Mouse (Mus musculus) hematopoietic stem cell, adult 5-6 weeks (primary cell): ENCODE data around the gene Hba-x. TPM values are rescaled to one million over a fixed set of nuclear protein-coding genes. Genes with fewer than 3 reads are reported as not detected.
"Not testable (repeated sequence)": the region's sequence is repeated elsewhere in the genome, so short reads cannot be mapped to it uniquely, and the experiment has no call there.

Source experiments
- ATAC-seq, 2 experiments: fragments of 125-278 bp in 1 of 2; replicated peaks in 1 of 2; 2 replicates each; pipeline ENCODE4 v1.8.0; 2016 to 2017; ENCODE audit warnings: inconsistent platforms in 2 of 2, mild to moderate bottlenecking in 2 of 2, moderate number of reproducible peaks in 2 of 2, low read depth in 1 of 2, moderate TSS enrichment in 1 of 2; ENCODE audit not compliant: low FRiP score in 2 of 2, poor library complexity in 2 of 2, severe bottlenecking in 2 of 2, insufficient read depth in 1 of 2, low TSS enrichment in 1 of 2
- total RNA-seq: library from RNA; stranded (forward); fragments of 172-1452, 232-1000 nt; gene quantifications from 2 replicates; pipeline ENCODE4 v1.2.3, GENCODE M21; 2017

Hba-x gene
- total RNA-seq, 1 experiment from 2014 or later: not detected

DNA sequence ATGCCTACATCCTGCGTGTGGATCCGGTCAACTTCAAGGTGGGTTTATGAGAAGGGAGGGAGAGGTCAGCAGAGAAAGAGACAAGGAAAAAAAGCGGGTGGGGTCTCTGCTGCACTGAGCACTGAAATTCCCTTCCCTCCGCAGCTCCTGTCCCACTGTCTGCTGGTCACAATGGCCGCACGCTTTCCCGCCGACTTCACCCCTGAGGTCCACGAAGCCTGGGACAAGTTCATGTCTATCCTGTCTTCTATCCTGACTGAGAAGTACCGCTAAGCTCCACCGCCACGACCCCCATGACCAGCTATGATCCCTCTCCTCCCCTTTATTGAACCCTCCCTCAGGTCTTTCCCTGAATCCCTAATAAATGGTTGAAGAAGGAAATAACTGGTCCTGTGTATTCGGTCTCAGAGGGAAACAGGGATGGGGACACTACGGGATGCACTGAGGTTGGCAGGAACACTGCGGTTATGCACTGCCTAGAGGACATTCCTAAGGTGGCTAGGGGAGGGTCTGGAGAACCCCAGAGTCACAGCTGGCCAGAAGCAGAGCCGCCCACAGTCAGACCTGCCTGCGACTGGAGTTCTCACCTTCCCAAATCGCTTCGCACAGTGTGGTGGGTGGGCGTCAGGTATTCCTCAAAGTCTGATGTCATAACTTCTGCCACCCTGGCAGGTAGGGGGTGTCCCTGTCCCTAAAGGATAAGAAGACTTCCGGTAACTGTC, 1.7 kb downstream of the Hba-x start:
- ATAC-seq: no peak

DNA sequence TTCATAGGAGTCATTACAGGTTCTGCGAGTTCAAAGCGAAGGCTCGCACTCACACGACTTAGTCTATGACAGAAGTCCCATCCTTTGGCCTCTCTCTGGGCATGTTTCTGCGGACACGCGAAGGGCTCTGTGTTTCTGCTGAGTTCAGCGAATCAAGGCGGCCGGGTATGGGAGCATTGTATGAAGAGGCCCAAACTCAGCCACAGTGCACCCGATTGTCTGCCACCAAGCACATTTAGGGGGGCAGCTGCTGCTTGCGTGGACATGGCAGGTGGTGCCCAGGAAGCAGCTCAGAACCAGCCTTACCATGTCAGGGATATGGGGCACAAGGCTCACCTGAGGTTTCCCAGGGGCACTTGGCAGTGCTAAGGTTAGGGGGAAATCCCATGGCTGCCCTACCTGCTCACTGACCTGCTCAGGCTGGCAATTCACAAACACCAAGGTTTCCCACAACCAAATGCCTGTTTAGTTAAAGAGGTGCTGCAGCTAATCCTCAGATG, 2.3 kb downstream of the Hba-x start:
- ATAC-seq: no peak

DNA sequence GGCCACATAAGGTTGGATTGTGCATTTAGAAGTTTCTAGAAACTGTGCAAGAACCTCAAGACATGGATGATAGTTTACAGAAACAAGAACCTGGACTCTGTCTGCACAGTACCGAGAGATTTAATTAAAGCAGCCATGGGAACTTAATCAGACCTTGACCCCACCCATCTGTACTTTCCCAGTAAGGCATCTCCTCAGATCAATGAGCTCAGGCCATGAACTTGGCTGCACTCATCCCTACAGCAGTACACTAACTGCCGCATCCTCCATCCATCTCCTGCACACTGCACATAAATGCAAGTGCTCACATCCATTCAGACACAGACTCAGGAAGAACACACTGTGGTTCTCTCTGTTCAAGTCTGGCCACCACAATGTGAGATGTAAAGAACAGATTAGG, 4.4 kb downstream of the Hba-x start:
- no peak for ATAC-seq

DNA sequence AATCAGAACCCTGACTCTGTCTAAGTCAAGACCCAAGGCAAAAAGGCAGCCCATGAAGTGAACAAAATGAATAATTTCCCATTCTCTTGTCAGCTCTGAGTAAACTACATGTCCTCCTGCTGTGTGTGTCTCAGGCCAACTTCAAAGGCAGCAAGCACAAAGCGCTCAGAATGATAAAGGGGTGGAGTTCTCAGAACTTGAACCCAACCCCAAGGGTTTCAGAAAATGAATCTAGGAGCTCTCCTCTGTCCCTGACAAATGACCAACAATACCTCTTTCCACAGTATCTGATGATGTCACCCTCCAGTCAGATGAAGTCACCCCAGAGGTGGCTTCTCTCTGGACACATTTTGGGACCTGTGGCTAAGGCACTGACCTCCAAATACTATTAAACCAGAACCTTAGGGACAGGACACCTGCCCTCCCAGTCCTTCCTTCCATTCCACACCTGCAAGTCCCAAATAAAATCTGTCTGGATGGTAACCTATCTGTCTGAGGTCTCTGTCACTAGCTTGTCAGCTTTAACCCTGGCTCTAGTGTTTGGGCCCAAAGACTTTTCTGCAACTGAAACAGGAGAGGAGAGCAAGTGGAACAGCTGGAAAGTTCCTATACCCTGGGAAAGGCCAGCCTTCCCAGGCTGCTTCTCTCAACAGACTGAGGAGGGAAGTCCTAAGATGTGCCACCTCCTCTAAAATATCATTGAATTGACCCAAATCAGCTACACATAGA, 5.4 kb downstream of the Hba-x start:
- ATAC-seq: no peak

DNA sequence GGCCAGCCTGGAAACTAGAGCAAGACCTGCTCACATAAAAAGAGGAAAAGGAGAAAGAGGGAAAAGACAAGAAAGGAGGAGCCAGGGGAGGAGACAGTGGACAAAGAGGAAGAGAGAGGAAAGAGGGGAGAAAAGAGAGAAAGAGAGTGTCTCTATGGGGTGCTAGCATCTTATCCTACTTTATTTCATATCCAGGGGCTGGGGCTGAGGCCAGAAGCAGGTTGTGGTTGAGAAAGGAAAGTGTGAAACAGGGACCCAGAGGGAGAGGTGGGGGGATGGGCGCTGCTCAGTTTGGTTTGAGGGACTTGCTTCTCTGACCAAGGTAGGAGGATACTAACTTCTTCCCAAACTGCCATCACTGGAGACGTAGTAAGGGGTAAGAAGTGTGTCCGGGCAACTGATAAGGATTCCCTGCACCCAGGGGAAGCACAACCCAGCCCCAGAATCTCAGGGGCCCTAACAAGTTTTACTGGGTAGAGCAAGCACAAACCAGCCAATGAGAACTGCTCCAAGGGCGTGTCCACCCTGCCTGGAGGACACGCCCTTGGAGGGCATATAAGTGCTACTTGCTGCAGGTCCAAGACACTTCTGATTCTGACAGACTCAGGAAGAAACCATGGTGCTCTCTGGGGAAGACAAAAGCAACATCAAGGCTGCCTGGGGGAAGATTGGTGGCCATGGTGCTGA, 7.0 kb downstream of the Hba-x start, which contains the start of gene Hba-a1:
Hba-a1 (plus strand) TSS at position 421 of the 687 bp plus-strand sequence.
- ATAC-seq: peak; percentile 23 to 40; a peak in 2 of 4 replicates

DNA sequence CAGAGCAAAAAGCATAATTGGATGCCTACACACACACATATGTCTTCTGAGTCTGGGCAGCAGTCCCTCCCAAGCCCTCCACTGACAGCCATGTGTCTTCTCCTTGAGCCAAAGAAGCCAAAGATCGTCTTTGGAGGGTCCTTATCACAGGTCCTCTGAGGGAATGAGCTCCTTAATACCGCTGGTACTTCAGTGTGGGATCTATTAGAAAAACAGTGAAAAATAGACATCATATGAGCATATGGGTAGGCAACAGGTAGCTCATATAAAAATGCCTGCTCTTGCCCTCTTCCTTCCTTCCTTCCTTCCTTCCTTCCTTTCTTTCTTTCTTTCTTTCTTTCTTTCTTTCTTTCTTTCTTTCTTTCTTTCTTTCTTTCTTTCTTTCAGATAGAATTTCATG, 8.4 kb downstream of the Hba-x start:
- ATAC-seq: not testable (repeated sequence)

DNA sequence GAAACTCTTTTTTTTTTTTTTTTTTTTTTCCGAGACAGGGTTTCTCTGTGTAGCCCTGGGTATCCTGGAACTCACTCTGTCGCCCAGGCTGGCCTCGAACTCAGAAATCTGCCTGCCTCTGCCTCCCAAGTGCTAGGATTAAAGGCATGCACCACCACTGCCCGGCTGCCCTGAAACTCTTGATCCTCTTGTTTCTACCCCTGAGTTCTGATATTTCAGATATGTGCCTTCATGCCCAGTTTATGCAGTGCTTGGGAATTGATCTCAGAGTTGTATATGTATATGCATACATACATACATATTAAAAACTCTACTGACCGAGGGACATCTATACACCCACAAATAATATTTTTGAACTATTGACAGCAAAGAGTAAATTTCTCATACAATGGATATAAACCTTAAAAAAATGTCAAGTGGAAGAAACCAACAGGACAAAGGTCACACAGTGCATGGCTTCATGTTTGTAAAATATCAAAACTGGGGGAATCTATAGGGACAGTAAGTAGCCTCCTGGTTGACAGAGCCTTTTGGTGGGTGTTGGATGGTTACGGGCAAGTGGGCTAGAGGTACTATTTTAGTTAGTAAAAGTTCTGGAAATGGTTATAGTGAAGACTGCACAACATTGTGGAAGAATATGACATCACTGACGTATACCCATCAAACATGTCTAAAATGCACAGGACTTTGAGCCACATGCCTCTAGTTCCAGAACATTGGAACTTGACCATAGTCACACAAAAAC, 9.0 kb downstream of the Hba-x start:
- no peak for ATAC-seq

DNA sequence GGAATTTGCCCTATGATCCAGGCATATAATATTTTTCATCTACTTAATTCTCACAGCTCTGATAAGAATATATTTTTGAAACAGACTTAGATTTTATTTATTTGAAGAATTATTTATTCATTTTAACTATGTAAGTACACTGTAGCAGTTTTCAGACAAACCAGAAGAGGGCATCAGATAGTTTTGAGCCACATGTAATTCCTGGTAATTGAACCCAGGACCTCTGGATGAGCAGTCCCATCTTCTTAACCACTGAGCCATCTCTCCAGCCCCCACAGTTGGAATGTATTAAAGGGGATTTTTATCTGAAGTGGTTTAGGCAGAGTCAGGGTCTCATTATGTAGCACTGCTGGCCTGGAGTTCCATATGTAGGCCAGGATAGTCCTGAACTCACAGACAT, 9.7 kb downstream of the Hba-x start:
- not testable (repeated sequence) for ATAC-seq

DNA sequence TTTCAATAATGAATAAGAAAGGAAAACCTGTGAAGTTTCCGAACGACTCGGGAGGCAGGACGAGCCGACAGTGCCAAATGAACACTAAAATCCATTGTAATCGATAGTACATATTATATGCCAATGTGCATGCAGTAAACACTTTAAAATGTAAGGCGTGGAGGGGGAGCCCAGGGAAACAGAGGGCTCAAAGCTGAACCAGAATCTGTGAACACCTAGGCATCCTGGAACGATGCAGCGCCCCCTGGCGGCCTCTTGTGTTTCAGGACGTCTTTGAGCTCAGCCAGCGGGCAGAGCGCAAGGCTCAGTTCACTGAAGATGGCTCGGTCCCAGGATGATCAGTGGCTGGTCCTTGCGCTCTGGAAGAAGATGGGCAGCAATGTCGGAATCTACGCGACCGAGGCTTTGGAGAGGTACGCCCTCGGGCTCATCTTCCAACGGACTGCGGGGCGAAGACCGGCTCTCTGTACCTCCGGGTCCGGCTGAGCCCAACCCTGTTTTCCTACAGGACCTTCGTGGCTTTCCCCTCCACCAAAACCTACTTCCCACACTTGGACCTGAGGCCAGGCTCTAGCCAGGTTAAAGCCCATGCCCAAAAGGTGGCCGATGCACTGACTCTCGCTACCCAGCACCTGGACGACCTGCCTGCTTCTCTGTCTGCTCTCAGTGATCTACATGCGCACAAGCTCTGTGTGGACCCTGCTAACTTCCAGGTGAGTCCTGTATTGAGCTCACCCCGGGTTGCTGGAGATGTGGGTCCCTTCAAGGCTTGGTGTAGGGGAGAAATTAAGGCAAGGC, 10.7 kb downstream of the Hba-x start, which contains the start of gene Hbq1b:
Hbq1b (plus strand) TSS at position 271 of the 798 bp plus-strand sequence.
- ATAC-seq: peak; percentile 72 to 78

DNA sequence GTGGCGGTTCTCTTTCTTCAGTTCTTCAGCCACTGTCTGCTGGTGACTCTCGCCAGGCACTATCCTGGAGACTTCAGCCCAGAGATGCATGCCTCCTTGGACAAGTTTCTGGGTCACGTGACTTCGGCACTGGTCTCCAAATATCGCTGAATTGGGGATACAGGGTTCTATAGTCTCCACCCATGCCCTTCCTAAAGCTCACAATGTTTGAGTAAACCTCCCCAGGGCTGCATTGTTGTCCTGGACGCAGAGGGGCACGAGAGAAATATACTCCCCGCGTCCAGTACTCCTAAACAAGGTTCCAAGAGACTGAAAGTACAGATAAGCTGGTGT, 11.3 kb downstream of the Hba-x start:
- ATAC-seq: no peak

DNA sequence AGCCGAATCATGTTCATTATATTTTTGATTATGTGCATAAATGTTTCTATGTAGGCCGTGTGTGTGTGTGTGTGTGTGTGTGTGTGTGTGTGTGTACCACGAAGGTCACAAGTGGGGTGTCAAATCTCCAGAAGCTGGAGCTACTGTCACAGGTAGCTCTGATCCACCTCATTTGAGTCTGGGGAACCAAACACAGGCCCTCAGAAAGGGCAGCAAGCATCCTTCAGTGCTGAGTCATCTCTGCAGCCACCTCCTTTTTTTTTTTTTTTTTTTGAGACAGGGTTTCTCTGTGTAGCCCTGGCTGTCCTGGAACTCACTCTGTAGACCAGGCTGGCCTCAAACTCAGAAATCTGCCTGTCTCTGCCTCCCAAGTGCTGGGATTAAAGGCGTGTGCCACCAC, 16.6 kb downstream of the Hba-x start:
- not testable (repeated sequence) for ATAC-seq

DNA sequence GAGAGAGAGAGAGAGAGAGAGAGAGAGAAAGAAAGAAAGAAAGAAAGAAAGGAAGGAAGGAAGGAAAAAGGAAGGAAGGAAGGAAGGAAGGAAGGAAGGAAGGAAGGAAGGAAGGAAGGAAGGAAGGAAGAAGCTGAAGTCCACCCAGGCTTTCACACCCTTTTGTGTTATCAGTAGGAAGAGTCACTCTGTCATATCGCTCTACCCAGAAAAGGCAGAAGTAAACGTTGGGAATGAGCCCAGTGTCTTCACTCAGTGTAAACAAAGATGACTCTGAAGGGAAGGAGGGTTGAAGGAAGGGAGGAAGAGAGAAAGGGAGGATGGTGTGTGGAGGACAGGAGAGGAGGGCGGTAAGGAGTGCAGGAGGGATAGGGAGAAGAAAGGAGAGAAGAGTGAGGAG, 17.3 kb downstream of the Hba-x start:
- not testable (repeated sequence) for ATAC-seq

DNA sequence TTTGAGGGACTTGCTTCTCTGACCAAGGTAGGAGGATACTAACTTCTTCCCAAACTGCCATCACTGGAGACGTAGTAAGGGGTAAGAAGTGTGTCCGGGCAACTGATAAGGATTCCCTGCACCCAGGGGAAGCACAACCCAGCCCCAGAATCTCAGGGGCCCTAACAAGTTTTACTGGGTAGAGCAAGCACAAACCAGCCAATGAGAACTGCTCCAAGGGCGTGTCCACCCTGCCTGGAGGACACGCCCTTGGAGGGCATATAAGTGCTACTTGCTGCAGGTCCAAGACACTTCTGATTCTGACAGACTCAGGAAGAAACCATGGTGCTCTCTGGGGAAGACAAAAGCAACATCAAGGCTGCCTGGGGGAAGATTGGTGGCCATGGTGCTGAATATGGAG, 20.0 kb downstream of the Hba-x start, which contains the start of gene Hba-a2:
Hba-a2 (plus strand) TSS at position 287 of the 400 bp plus-strand sequence.
- ATAC-seq: peak; percentile 25 to 29; a peak in 2 of 4 replicates

DNA sequence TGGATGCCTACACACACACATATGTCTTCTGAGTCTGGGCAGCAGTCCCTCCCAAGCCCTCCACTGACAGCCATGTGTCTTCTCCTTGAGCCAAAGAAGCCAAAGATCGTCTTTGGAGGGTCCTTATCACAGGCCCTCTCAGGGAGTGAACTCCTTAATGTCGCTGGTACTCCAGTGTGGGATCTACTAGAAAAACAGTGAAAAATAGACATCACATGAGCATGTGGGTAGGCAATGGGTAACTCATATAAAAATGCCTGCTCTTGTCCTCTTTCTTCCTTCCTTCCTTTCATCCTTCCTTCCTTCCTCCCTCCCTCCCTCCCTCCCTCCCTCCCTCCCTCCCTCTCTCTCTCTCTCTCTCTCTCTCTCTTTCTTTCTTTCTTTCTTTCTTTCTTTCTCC, 21.2 kb downstream of the Hba-x start:
- ATAC-seq: not testable (repeated sequence)

DNA sequence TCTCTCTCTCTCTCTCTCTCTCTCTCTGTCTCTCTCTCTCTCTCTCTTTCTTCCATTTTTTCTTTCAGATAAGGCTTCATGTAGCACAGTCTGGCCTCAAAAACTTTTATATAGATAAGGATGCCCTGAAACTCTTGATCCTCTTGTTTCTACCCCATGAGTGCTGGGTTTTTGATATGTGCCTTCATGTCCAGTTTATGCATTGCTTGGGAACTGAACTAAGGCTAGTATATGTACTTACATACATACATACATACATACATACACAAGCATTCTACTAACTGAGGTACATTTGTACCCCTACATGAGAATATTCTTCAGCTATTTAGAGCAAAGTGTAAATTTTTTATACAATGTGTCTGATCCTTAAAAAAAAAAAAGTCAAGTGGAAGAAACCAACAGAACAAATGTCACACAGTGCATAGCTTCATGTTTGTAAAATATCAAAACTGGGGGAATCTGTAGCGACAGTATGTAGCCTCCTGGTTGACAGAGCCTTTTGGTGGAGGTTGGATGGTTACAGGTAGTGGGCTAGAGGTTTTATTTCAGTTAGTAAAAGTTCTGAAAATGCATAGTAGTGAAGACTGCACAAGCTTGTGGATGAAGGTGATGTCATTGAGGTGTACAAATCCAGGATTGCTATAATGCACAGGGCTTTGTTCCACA, 21.8 kb downstream of the Hba-x start:
- no peak for ATAC-seq

DNA sequence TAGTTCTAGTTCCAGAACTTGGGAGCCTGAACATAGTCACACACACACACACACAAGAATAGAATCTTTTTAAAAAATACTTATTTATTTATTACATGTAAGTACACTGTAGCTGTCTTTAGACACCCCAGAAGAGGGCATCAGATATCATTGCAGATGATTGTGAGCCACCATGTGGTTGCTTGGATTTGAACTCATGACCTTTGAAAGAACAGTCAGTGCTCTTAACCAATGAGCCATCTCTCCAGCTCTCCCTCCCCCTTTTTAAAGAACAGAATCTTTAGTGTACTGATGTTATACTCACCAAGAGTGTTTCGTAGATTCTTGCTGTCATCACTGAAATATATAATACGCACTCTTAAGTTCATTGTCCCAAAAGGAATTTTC, 22.3 kb downstream of the Hba-x start:
- no peak for ATAC-seq
